Mouse (Mus musculus) erythroblast, embryonic 14.5 days (primary cell): ENCODE results near the gene Trp53bp1. TPM values are rescaled to one million over a fixed set of nuclear protein-coding genes. Genes with fewer than 3 reads are reported as not detected.

Source experiments
- H3K27me3 ChIP-seq: 2 replicates; pipeline ENCODE4 v1.6.1; 2012; ENCODE audit warnings: inconsistent platforms; ENCODE audit not compliant: control insufficient read depth
- H3K36me3 ChIP-seq: 2 replicates; pipeline ENCODE4 v1.6.1; 2012; ENCODE audit warnings: mild to moderate bottlenecking, inconsistent platforms; ENCODE audit not compliant: control insufficient read depth
- H3K4me1 ChIP-seq: 2 replicates; pipeline ENCODE4 v1.6.1; 2012; ENCODE audit warnings: inconsistent platforms; ENCODE audit not compliant: control insufficient read depth
- H3K4me3 ChIP-seq: replicated peaks from 2 replicates; pipeline ENCODE3; 2012; ENCODE audit warnings: moderate library complexity, mild to moderate bottlenecking, inconsistent platforms
- H3K9me3 ChIP-seq: 2 replicates; pipeline ENCODE4 v1.6.1; 2012; ENCODE audit warnings: low read length, inconsistent platforms, mixed read lengths; ENCODE audit not compliant: control insufficient read depth
- GATA1 ChIP-seq: IDR thresholded peaks from 2 replicates; pipeline ENCODE4 v1.6.1; 2012; ENCODE audit warnings: low read length, inconsistent platforms, mixed read lengths
- TAL1 ChIP-seq: IDR thresholded peaks from 3 replicates; pipeline ENCODE4 v1.6.1; 2012; ENCODE audit warnings: low read length, inconsistent platforms, mixed read lengths
- polyA plus RNA-seq: library from polyadenylated mRNA; stranded (reverse); fragments of >175 nt; gene quantifications from 2 replicates; pipeline ENCODE4 v1.2.3, GENCODE M21; 2012

Gene Trp53bp1
- polyA plus RNA-seq, 1 experiment, result 2.9 TPM

- TF ChIP-seq TAL1, result no peak
- TF ChIP-seq GATA1, result no peak
- Histone ChIP-seq H3K4me3 (no peak overlapping the region), H3K9me3 (no peaks in the 10 kb centered on the region), H3K36me3 (peaks cover 97% of the 10 kb centered on the region), H3K4me1 (peaks cover 6% of the 10 kb centered on the region), H3K27me3 (no peaks in the 10 kb centered on the region)
Observed at GRCm38 (mm10) chr2:121219177-121219576, 52.0 kb downstream of the Trp53bp1 start.

GRCm38 (mm10) chr2:121214491-121214890, 56.7 kb downstream of the Trp53bp1 start:
- peaks cover 15% of the 10 kb centered on the region for H3K4me1 ChIP-seq
- H3K27me3 ChIP-seq, result no peaks in the 10 kb centered on the region
- peaks cover 99% of the 10 kb centered on the region for H3K36me3 ChIP-seq
- no peaks in the 10 kb centered on the region for H3K9me3 ChIP-seq
- no peak for TF ChIP-seq TAL1
- TF ChIP-seq GATA1, result no peak
- no peak overlapping the region for H3K4me3 ChIP-seq

- Histone ChIP-seq H3K27me3 (no peaks in the 10 kb centered on the region), H3K4me1 (peaks cover 20% of the 10 kb centered on the region), H3K4me3 (no peak overlapping the region), H3K36me3 (peaks cover 100% of the 10 kb centered on the region), H3K9me3 (no peaks in the 10 kb centered on the region)
- TF ChIP-seq TAL1 (no peak), GATA1 (no peak)
Observed at GRCm38 (mm10) chr2:121206541-121206940, 64.7 kb downstream of the Trp53bp1 start.

- peaks cover 100% of the 10 kb centered on the region for H3K36me3 ChIP-seq
- peaks cover 20% of the 10 kb centered on the region for H3K4me1 ChIP-seq
- no peak for TF ChIP-seq GATA1
- no peak for TF ChIP-seq TAL1
- H3K27me3 ChIP-seq, result no peaks in the 10 kb centered on the region
- no peaks in the 10 kb centered on the region for H3K9me3 ChIP-seq
- no peak overlapping the region for H3K4me3 ChIP-seq
Observed at GRCm38 (mm10) chr2:121204276-121204675, 66.9 kb downstream of the Trp53bp1 start.

- Histone ChIP-seq H3K27me3 (no peaks in the 10 kb centered on the region), H3K4me3 (no peak overlapping the region), H3K4me1 (no peaks in the 10 kb centered on the region), H3K9me3 (no peaks in the 10 kb centered on the region), H3K36me3 (peaks cover 99% of the 10 kb centered on the region)
- no peak for TF ChIP-seq GATA1
- no peak for TF ChIP-seq TAL1
Observed at GRCm38 (mm10) chr2:121195466-121195865, 75.7 kb downstream of the Trp53bp1 start.

- peaks cover 99% of the 10 kb centered on the region for H3K36me3 ChIP-seq
- no peaks in the 10 kb centered on the region for H3K9me3 ChIP-seq
- TF ChIP-seq TAL1, result no peak
- no peak for TF ChIP-seq GATA1
- no peaks in the 10 kb centered on the region for H3K4me1 ChIP-seq
- no peaks in the 10 kb centered on the region for H3K27me3 ChIP-seq
- H3K4me3 ChIP-seq, result no peak overlapping the region
Observed at GRCm38 (mm10) chr2:121188530-121188929, 82.7 kb downstream of the Trp53bp1 start.

- Histone ChIP-seq H3K36me3 (peaks cover 96% of the 10 kb centered on the region), H3K4me3 (no peak overlapping the region), H3K9me3 (no peaks in the 10 kb centered on the region), H3K27me3 (no peaks in the 10 kb centered on the region), H3K4me1 (no peaks in the 10 kb centered on the region)
- TF ChIP-seq GATA1 (no peak), TAL1 (no peak)
Observed at GRCm38 (mm10) chr2:121184142-121184541, 87.1 kb downstream of the Trp53bp1 start.

GRCm38 (mm10) chr2:121183431-121183830, 87.8 kb downstream of the Trp53bp1 start:
- TF ChIP-seq TAL1, result no peak
- no peak for TF ChIP-seq GATA1
- Histone ChIP-seq H3K4me1 (no peaks in the 10 kb centered on the region), H3K36me3 (peaks cover 96% of the 10 kb centered on the region), H3K4me3 (no peak overlapping the region), H3K27me3 (no peaks in the 10 kb centered on the region), H3K9me3 (no peaks in the 10 kb centered on the region)

- Histone ChIP-seq H3K4me1 (no peaks in the 10 kb centered on the region), H3K4me3 (no peak overlapping the region), H3K36me3 (peaks cover 96% of the 10 kb centered on the region), H3K27me3 (no peaks in the 10 kb centered on the region), H3K9me3 (no peaks in the 10 kb centered on the region)
- TF ChIP-seq TAL1 (no peak), GATA1 (no peak)
Observed at GRCm38 (mm10) chr2:121178828-121179479, 92.3 kb downstream of the Trp53bp1 start.
